Mouse (Mus musculus): ENCODE measurements around the gene Arl15.

- TF ChIP-seq POLR2A (IDR thresholded peaks at IDR 0.05; ENCODE audit: borderline replicate concordance, low read depth, low read length) (no peak), CTCF (IDR thresholded peaks at IDR 0.05; ENCODE audit: low read depth, low read length) (no peak)
Observed at GRCm38 (mm10) chr13:113871853-113872252, 77.5 kb downstream of the Arl15 start.
